Mouse (Mus musculus) adrenal gland (tissue): ENCODE data around the gene Ccdc163.

Experiments used
- intact Hi-C: fragments of 180-260 bp; cut with DNase I; formaldehyde crosslinking; loops from one replicate; pipeline ENCODE4 v1.15.1; 2025

Gene Ccdc163

DNA sequence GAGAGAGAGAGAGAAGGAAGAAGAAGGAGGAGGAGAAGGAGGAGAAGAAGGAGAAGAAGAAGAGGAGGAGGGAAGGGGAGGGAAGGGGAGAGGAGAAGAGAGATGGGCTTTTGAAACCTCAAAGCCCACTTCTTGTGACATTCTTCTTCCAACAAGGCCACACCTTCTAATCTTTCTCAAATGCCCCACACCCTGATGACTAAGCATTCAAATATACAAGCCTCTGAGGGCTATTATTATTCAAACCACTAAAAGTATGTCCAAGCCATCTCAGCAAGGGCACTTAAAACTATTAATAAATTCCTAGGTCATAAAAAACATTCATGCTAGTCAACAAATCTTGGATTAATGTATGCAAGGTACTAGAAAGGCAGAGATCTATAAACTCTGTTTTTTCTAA, 60.8 kb downstream of the Ccdc163 start:
- intact Hi-C loops, result no loop called here

DNA sequence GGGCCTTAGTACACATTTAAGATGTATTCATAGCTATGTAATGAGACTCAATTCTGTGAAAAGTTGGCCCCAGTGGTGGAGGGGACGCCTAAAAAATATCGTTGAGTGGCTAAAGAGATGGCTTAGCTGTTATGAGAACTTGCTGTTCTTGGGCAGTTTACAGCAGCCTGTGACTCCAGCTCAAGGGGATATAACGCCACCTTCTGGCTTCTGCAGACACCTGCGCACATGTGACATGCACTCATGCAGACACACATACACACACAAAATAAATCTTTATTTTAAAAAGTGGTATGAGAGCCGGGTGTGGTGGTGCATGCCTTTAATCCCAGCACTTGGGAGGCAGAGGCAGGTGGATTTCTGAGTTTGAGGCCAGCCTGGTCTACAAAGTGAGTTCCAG, 68.1 kb downstream of the Ccdc163 start:
- intact Hi-C loops, result no loop called here

DNA sequence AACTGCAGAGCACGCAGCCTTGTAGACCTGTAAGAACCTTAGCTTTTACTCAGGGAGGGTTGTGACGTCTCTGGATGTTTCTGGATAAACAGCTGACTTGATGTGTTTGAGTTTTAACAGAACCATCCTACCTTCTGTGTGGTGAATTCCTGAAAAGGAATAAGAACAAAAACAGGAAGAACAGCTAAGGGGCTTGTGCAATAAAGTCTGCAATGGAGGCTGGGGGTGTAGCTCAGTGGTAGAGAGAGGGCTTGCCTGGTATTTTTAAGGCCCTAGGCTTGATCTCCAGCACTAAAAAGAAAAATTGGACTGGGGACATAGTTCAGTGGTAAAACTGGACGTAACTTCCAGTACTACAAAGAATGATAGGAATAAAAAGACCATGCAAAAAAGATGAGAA, 68.8 kb downstream of the Ccdc163 start:
- intact Hi-C loops, result no loop called here

DNA sequence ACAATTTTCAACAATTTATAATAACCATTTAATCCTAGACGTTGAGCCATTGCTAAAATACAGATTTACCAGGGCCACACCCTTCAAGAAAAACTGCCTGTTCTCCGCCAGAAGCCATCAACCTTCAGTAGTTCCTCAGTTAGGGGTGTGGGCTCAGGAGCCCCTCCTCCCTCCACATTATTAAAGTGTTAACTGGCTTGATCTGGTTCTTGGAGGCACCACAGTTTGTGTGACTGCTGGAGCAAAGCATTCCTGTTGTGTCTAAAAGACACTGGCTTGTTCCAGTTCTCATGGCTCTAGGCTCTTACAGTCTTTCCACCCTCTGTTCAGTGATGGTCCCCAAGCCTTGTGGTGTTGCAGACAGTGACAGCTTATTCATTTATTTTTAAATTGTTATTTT, 72.2 kb downstream of the Ccdc163 start:
- intact Hi-C loops, result no loop called here

DNA sequence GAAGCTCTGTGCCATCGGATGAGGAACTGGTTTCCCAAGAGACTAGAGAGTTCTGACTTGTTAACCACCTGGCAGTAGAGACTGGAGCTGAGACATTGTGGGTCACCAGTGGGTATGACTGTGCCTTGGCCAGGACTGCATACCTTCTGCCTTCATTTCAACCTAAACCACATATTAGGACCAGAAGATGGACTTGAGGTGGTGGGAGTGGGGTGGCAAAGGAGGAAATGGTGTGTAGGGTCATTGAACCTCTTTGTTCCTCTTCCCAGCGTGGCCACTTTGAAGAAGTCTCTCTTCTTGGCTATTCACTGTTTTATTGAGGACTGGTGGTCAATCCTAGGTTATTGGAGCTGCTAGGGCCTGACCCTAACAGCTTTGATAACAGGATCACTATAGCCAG, 73.1 kb downstream of the Ccdc163 start:
- intact Hi-C loops, result no loop called here

DNA sequence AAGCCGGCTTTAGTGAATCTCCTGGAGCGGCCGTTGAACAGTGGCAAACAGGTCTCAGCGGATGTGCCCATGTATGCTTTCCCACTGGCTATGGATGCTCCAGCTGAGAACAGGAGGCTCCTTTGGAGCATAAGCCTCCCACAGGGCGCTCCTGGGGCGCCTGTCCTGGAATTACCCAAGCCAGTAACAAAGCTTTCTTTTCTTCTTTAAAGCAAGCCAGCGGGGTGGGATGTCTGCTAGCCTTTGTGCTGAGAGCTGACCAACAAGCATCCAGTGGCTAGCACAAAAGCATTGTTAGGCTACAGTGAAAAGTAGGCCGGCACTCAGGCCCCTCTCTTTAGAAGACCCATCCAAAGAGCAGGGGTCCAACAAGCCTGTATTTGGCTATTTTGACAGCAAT, 73.9 kb downstream of the Ccdc163 start:
- intact Hi-C loops, result no loop called here

DNA sequence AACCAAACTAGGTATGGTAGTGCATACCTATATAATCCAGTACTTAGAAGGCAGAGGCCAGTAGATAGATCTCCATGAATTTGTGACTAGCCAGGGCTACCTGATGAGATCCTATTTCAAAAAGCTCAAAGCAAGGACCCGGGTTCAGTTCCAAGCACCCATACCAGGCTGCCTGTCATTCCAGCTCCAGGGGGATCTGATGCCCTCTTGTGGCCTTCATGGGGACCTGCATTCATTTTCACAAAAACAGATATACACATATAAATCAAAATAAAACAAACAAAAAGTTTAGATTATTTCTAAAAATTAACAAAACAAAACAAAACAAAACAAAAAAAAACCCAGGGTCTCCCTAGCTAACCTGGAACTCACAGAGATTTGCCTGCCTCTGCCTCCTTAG, 78.3 kb downstream of the Ccdc163 start:
- intact Hi-C loops, result no loop called here

DNA sequence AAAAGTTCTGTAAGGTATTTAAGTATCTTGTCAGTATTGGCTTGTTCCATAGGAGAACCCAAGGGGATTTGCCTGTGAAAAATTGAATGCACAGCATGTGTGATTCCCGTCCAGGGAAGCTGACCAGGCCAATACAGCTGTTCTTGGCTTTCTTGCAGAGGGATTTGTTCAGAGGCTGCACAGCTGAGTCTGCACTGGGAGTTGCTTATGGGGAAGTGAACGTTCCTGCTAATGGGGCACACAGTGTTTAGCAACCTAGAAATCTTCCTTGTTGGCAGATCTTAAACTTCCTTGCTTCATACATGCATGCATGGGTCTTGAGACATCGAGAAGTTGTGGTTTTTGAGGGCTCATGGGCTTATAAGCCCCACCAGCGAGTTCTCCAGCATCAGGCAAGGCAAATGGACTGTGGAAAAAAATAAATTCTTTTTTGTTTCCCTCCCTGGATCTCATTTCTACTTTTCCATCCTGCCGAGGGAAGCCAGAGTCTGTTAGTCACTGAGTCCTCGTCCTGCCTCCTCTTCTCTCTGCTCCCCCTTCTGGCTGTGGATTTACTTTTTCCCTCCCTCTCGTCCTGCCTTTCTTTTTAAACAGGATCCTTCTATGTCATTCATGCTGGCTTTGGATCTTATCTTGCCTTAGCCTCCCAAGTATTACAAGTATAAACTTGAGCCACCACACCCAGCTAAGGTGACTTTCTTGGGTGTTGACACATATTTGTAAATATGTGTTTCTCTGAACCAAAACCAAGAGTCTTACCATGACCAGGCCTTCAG, 79.9 kb downstream of the Ccdc163 start:
- intact Hi-C loops, result no loop called here

DNA sequence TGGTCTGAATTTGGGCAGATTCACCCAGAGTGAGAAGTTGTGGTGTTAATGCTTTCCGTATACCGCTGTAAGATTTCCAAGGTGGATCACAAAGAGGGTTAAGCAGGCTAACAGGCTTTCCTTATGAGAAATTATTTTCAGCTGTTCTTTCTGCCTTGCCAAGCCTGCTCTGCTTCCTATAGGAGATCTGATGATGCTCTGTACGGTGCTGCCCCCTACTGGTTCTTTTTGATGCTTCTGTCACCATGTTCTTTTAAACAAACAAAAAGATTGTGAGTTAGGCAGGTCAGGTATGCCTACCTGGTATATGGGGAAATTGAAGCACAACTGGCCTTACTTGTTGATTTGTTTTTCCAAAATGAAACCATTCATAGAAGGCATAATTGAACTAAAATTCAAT, 80.6 kb downstream of the Ccdc163 start:
- intact Hi-C loops, result loop anchor here (1.0 kb wide), 1 partner anchor 70 kb away; no protein-coding TSS in a partner anchor

DNA sequence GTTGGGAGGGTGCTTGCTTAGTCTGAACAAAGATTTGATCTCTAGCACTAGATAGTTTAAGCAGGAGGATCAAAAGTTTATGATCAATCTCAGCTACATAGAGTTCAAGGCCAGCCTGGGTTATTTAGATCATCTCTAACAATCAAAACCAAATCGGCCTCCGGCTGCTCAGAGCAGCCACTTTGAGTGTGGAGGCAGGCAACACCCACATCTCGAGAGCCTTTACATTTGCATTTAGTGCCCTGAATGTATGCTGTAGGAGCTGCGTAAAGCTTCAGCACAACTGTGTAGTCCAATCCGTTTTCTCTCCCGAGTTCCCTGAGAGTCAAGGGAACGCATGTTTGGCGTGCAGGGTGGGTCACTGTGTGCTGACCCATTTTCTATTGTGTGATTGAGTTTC, 84.1 kb downstream of the Ccdc163 start:
- intact Hi-C loops, result no loop called here

DNA sequence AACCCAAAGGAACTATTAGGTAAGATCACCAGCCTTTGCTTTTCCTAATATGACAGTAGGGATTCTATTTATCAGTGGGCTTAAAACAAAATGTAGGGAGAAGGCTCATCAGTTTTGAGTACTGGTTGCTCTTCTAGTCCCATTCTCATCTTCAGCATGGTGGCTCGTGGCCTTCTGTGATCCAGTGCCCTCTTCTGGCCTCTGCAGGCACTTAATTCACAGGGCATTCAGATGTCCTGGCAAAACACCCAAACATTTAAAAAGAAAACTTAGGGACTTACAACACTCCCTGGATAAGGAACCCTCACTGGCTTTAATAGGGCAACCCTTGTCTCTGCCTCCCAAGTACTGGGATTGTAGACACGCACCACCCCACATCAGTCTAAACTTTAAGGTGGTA, 86.0 kb downstream of the Ccdc163 start:
- intact Hi-C loops, result no loop called here

DNA sequence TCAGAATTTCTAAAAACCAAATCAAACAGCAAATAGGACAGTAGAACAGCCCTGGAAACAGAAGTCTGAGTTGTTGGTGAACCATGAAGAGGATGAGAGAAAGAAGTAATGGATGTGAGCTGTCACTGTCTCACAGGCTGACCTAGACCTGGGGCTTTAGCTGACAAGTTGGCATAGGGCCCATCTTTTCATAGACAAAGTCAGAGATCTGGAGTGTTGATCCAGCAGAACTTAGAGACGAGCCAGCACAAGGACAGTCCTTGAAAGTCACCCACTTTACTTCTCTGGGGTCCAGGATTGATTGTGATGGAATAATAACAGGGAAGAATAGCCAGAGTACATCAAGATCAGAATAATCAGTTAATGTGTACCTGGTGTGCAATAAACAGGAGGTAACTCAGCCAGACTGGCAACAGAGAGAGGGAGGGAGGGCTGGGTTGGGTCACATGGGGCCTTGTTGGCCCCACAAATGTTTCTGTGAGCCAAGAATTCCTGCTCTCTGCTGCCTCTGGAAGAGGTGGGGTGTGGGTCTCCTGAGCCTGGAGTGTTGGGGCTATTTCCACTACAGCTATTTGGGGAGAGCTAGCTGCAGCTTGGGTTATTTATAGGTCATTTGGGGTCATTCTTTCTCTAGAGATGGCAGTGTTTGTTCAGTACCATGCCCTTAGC, 88.3 kb downstream of the Ccdc163 start:
- intact Hi-C loops, result no loop called here

DNA sequence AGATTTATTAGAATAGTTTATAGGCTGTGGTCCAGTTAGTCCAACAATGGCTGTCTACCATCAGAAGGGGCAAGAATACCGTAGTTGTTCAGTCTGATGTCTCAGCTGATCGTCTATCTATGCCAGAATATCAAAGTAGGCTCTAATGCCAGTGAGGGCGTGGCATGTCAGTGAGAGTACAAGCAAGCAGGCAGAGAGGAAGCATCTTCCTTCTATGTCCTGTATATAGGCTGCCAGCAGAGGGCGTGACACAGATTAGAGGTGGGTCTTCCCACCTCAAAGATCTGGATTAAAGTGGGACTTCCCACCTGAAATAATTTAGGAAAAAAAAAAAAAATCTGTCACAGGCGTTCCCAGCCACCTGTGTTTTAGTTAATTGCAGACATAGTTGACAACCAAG, 91.6 kb downstream of the Ccdc163 start:
- intact Hi-C loops, result no loop called here
